Mouse (Mus musculus) kidney, postnatal 25 days (tissue): ENCODE results near the gene Ddx42.
A peak's percentile ranks its signal among the peaks of the same experiment; 100 is the strongest.

Experiments
- DNase-seq, 2 experiments: peaks; one replicate each; pipeline ENCODE4 v3.0.0; 2021; ENCODE audit warnings: mixed read lengths in 2 of 2

Ddx42 gene

DNA sequence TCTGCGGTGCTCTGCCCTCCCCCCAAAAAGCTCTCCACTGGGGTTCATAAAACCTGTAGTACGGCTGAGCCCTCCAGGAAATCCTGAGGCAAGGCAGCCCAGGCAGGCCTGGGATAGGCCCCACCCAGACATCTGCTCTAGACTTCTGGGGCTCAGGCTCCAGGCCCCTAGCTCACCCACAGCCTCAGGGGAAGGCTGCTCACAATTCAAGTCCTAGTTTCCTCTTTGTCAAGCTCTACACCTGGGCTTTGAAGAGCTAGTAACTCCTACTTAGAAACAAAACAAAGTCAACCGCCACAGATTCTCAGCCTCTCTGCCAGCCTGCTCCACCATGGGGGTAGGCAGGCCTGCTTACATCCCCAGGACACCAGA lies 52.3 kb downstream of the Ddx42 start:
- DNase-seq = peak; percentile 28 to 51

DNA sequence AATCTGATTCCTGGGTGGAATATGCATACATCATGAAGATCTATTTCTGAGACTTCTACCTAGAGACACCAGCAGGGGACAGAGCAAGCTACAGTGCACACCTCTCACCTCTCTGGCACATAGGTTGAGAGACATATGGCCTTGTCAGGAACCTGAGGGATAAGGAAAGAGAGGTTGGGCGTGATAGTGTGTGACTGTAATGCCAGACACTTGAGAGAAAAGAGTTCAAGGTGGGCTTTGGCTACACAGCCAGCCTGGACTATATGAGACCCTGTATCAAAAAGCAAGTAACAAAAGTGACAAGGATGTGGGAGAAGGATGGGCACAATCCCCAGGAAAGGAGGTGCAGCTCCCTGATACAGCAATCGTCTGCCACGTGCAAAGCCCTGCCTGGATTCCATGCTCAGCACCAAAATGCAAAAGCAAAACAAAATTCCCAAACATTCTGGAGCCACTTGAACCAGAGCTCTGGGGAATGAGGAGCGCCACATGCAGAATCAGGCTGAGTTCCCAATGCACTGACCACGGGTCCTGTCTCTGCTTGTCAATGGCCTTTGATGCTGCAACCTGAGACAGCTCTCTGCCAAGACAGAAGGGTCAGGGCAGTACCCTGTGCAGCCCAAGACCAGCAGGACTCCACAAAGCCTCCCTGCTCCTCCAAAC lies 54.5 kb downstream of the Ddx42 start:
- peak in 1 of 2 experiments; percentile 49 for DNase-seq

DNA sequence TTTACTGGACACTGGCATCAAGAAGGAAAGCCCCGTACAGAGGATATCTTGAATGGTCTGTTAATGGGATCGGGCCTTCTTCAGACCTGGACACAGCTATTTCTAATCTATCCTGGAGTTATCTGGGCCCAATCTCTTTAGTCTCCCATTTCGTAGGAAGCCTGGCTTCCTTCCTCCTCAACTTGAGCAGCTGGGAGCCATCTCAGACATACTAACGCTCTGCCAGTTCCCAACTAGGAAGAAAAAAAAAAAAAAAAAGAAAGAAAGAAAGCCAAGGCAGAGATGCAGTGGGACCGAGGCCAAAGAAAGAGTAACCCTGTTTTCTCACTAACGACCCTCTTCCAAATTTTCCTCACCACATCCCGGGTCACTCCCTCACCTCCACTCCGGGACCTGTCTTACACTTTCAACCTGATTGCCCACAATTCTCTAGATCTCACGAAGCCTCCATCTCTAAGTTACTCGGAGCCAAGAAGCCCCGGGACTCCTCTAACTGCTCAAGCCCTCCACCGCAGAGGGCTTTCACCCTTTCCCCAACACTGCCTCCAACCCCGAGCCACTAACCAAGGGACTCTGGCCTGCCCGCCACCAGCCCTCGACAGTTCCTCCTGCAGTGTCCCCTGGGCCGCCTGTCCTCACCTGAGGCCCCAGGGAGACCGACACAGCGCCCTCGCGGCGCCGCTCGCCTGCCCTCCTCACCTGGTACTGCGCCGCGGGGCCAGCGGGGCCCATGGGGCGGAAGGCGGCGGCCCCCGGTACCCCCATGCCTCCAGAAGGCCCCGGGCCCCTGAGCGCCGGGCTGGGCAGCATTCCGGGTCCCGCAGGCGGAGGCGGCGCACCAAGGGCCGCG lies 55.3 kb downstream of the Ddx42 start:
- peak; percentile 46 to 72 for DNase-seq

DNA sequence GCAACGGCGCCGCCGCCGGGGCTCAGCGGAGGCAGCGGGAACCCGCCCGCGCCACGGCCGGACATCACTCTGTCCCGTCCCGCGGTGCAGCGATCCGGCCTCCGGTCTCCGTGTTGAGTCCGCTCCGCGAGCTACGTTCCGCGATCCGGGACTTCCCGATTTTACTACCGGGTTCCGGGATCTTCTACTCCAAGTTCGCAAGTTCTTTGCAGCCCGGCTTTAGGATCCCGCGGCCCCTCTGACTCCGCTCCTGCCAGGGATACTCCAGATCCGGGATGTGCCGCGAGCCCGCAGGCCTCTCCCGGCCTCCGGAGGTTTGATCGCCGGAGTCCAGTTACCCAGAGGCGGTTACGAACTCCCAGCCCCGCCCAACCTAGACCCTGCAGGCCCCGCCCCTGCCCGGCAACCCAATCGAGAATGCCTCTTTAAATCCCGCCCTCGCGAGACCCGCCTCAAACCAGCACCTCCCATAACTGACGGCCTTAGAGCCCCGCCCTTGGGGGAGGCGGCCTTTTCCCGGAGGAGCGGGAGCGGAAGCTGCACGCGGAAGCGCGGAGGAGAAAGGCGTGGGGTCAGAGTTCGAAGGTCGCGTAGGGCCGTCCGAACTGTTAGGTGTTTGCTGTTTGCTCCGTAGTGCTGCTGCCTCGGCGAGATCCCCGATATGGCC lies 56.1 kb downstream of the Ddx42 start, which contains the start of gene Smarcd2:
Gene Smarcd2, minus strand, starts transcription at position 329 of the 667 bp plus-strand sequence.
- DNase-seq = peak; percentile 100

DNA sequence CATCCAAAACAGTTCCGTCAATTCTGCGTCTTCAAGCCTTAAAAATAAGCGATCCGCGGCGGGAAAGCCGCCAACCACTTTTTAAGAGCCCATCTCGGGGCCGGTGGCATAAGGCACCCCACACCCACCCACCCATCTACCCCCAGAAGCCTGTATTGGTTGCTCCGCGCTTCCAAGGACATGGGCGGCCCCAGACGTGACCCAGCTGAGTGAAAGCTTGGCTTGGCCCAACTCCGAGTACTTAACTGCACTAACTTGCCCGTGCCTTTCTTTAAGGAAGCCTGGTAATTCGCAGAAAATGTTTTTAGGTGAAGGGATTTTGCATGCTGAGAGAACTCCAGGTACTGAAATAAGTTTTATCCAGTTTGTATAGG lies 56.6 kb downstream of the Ddx42 start:
- no peak for DNase-seq

DNA sequence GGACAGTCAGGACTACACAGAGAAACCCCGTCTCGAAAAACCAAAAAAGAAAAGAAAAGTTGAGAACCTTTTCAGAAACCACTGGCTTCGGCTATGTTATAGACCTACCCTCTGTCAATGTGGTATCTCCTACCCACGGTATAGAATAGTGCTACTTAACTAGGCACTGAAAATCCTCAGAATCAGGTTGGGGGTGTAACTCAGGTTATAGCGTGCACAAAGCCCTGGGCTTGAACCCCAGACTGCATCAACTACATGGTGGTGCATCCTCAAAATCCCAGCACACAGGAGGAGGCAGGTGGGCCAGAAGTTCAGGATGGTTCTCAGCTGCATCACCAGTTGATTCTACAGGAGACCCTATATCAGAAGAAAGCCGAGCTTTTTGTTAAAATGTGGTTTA lies 57.1 kb downstream of the Ddx42 start:
- peak in 1 of 2 experiments; percentile 24 for DNase-seq

DNA sequence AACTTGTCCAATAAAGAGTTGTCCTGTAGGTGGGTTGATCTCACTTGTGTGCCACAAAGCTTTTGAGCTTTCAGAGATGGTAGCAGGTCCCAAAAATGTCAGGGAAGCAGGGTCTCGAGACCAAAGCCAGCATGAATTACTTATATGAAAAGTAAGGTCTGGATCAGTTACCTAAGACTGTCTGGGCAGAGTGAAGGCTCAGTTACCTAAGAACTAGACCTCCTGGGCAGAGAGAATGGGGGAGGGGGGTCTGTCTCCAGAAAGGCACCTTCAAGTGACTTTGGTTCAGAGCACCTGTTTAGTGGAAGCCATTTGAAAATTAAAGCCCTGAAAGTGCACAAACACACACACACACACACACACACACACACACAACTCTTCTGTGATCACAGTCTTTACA lies 57.6 kb downstream of the Ddx42 start:
- peak in 1 of 2 experiments; percentile 29 for DNase-seq

DNA sequence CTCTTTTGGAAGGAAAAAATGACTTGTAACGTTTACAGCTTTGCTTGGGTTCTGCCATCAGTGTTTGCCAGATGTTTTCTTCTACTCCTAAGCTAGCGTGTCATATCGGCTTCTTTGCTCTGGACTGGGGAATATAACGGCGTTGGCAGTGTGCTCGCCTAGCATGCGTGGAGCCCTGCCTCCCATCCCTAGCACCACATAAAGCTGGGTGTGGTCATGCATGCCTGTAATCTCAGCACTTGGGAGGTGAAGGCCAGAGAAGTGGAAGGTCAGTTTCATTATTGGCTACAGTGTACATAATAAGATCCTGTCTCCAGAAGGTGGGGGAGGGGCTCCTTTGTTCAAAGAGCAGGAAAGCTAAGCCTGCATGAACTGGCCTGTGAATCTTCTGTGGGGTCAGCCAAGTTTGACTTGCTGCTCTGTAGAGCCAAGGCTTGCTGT lies 58.3 kb downstream of the Ddx42 start:
- peak; percentile 75 to 82 for DNase-seq

DNA sequence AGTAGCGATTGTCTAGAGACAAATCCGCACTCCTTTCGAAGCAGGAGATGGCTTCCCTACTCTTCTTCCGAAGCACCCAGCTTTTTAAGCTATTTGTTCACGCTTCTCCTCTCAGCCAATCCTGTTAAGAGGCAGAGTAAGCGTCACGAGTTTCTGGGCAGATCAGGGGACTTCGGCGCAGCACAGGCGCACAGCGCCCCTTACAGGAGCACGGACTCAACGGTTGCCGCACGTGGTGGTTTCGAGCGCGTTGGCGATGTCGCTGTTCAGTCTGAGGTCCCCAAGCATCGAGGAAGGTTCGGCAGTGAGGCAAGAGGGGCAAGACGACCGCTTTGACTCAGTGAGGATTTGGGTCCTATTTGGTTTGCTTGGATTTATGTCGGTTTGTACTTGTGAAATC lies 59.7 kb downstream of the Ddx42 start, which contains the start of gene Tcam1:
Gene Tcam1, plus strand, starts transcription at position 219 of the 400 bp plus-strand sequence.
- peak; percentile 92 to 97 for DNase-seq

DNA sequence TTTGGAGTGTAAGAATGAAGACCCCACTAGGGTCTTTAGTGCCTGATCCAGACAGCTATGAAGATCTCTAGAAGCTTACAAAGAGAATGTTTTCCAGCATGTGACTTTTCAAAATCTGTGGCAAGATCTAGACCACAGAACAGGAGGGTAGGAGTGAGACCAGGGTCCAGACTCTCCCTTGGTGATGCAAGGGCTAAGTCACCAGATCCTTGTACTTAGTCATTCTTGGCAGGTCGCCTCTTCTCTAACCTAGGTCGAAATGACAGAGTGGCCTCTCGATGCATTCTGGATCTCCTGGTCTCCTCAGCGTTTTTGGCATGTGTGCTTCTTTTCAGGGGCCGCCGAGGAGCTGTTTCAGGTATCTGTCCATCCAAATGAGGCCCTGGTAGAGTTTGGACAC lies 65.7 kb downstream of the Ddx42 start:
- no peak for DNase-seq

DNA sequence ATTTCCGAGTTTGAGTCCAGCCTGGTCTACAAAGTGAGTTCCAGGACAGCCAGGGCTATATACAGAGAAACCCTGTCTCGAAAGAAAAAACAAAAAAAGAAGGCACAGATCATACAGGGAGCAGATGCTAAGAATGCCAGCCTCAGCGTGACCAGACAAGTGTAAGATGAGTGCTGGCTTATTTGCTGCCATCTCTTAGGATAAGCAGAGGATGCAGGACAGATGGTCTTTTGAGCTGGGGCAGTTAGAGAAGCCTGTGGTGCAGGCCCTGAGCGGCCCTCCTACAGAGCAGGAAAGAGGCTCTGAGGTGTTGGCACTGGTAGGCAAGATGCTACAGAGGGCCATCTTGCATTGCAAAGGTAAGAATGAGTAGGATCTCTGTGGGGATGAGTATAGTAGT lies 66.6 kb downstream of the Ddx42 start:
- DNase-seq = no peak

DNA sequence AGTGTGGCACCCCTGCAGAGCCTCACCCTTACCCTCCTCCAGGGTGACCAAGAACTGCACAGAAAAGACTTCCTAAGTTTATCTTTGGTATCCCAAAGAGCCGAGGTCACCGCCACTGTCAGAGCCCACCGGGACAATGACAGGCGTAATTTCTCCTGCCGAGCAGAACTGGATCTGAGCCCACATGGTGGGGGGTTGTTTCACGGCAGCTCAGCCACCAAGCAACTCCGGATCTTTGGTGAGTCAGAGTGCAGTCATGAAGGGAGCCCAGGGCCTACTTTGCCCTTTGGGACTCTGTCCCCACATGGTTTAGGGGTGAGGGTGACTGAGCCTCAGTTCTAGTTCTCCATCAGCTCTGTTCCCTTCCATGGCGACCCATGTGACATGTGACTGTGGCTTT lies 67.4 kb downstream of the Ddx42 start:
- peak in 1 of 2 experiments; percentile 13 for DNase-seq

DNA sequence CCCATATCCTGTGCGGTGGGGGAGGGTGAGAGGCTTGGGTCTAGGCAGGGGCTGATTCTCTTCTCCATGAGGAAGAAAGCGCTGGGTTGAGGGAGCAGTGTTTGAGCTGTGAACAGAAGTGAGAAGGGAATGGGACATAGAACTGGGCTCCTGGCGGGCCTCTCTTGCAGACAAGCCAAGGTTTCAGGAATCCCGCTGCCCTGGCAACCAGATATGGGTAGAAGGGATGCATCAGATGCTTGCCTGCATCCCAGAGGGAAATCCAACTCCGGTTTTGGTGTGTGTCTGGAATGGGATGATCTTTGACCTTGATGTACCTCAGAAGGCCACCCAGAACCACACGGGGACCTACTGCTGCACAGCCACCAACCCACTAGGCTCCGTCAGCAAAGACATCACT lies 69.5 kb downstream of the Ddx42 start:
- DNase-seq = no peak

DNA sequence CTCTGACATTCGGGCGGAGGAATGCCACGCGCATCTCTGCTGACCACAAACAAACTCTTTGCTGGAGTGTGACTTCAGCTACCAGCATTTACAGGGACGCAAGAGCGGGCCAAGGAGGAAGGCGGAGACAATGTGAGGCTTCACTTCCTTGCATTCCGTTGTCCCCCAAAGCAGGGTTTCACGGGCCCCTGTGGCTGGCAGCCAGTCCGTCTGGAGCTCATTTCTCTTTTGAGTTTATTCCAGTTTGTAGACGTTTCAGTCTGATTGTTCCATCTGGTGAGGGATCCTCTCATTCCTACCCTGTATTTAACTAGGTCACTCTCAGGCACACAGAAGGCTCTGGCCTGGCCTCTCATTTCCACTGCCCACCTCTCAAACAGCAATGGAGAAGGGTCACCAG lies 70.3 kb downstream of the Ddx42 start:
- DNase-seq = no peak

DNA sequence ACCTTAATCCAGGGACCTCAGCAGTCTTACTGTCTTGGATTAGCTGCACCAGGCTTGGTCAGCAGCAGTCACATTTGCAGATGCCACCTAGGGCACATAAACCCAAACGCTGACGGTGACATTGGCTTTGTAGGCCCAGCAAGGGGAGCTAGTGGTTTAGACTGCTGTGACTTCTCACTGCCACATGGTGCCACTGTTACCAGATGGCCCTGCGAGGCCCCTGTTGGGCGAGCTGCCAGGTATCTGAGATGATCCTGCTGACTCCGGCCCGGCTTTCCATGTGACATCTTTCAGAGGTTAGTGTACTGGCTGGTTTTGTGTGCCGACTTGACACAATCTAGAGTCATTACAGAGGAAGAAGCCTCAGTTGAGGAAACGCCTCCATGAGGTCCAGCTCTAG lies 72.6 kb downstream of the Ddx42 start:
- peak; percentile 81 to 85 for DNase-seq

DNA sequence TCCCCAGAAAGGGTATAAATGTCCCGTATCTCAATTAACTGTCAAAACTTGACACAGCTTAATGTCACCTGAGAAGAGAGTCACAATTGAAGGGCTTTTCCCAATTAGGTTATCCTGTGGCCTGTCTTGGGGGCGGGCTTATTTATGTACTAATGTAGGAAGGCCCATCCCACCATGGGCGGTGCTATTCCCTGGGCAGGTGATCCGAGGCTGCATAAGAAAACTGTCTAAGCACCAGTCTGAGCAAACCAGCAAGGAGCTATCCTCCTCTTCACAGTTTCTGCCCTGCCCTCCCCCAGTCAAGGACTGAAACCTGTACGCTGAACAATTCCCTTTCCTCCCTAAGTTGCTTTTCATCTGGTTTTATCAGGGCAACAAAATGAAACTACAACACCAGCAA lies 73.7 kb downstream of the Ddx42 start:
- DNase-seq = no peak

DNA sequence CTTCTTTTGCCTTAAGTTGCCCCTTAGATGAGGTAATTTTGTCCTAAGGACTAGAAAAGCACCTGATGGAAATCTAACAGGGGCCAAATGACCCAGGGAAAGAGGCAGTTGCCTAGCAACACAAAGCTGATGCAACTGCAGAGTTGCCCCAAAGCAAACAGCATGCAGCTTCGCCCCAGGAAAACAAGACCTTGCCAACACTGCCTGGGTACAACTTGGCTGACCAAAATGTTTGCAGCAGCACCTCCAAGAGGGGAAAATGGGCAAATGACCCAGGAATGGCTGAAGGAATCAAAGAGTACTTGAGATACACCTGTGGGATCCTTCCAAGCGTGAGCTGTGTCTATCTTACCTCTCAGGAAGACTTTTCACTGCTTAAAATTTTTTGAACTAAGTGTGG lies 75.1 kb downstream of the Ddx42 start:
- no peak for DNase-seq
